Mouse (Mus musculus) forebrain, embryonic 10.5 days (tissue): Measurements from ENCODE around the gene Creb3l2. TPM values are rescaled to one million over a fixed set of nuclear protein-coding genes. Genes with fewer than 3 reads are reported as not detected.

Source experiments
- DNase-seq: peaks from one replicate; pipeline ENCODE4 v3.0.0-alpha.2; 2017; ENCODE audit warnings: low spot score; ENCODE audit errors: extremely low spot score
- H3K27ac ChIP-seq: fragments of 300-500 bp; sonication (generic); 2 replicates; pipeline ENCODE4 v1.5.1; 2016; ENCODE audit warnings: mild to moderate bottlenecking
- H3K27me3 ChIP-seq: fragments of 300-500 bp; sonication (generic); 2 replicates; pipeline ENCODE4 v1.6.1; 2016; ENCODE audit warnings: mild to moderate bottlenecking; ENCODE audit not compliant: poor library complexity, severe bottlenecking
- H3K36me3 ChIP-seq: fragments of 300-500 bp; sonication (generic); replicated peaks from 2 replicates; pipeline ENCODE4 v1.6.1; 2016; ENCODE audit warnings: mild to moderate bottlenecking, moderate library complexity
- H3K4me1 ChIP-seq: fragments of 300-500 bp; sonication (generic); 2 replicates; pipeline ENCODE4 v1.6.1; 2016
- H3K4me3 ChIP-seq: fragments of 300-500 bp; sonication (generic); 2 replicates; pipeline ENCODE4 v1.5.1; 2016; ENCODE audit warnings: mild to moderate bottlenecking, moderate library complexity
- H3K9me3 ChIP-seq: fragments of 300-500 bp; sonication (generic); 2 replicates; pipeline ENCODE4 v1.6.1; 2016; ENCODE audit warnings: mild to moderate bottlenecking, moderate library complexity
- WGBS: fragments of 180-500 bp; shearing (Covaris S2); methylation state at CpG from one replicate; pipeline ENCODE4 v1.1.7; 2016; 5-methylcytosine and 5-hydroxymethylcytosine counted together
- polyA plus RNA-seq: library from polyadenylated mRNA; unstranded; fragments of >200 nt; fragmentation: Nextera tagmentation; extraction: Ambion mirVana; gene quantifications from 2 replicates; pipeline ENCODE4 v1.2.1, GENCODE M21; 2016

The Creb3l2 gene
- polyA plus RNA-seq, 1 experiment from 2014 or later: 5.2 TPM

- Histone ChIP-seq H3K36me3 (no peaks in the 10 kb centered on the region), H3K27ac (no peak overlapping the region), H3K4me1 (peaks cover 16% of the 10 kb centered on the region), H3K9me3 (no peaks in the 10 kb centered on the region), H3K27me3 (no peaks in the 10 kb centered on the region), H3K4me3 (no peak overlapping the region)
- DNase-seq: no peak
- 87% methylated on average over 17 of the region's 17 CpGs for WGBS
These were observed 22.5 kb downstream of the Creb3l2 start for GRCm38 (mm10) chr6:37419445-37419941.

- no peaks in the 10 kb centered on the region for H3K9me3 ChIP-seq
- H3K27ac ChIP-seq: no peak overlapping the region
- H3K4me1 ChIP-seq: peaks cover 12% of the 10 kb centered on the region
- no peak overlapping the region for H3K4me3 ChIP-seq
- 78% methylated on average over 6 of the region's 6 CpGs for WGBS
- H3K36me3 ChIP-seq: no peaks in the 10 kb centered on the region
- DNase-seq: no peak
- no peaks in the 10 kb centered on the region for H3K27me3 ChIP-seq
These were observed 23.0 kb downstream of the Creb3l2 start for GRCm38 (mm10) chr6:37418931-37419330.

- 87% methylated on average over 4 of the region's 4 CpGs for WGBS
These were observed 25.2 kb downstream of the Creb3l2 start for GRCm38 (mm10) chr6:37416743-37417142.

GRCm38 (mm10) chr6:37415505-37415904 lies 26.4 kb downstream of the Creb3l2 start:
- Histone ChIP-seq H3K27me3 (no peaks in the 10 kb centered on the region), H3K4me1 (peaks cover 12% of the 10 kb centered on the region), H3K27ac (no peak overlapping the region), H3K4me3 (no peak overlapping the region), H3K9me3 (no peaks in the 10 kb centered on the region), H3K36me3 (no peaks in the 10 kb centered on the region)
- WGBS: 87% methylated on average over 6 of the region's 6 CpGs
- DNase-seq: no peak

More at GRCm38 (mm10) chr6:37416743-37417142, 25.2 kb downstream of the Creb3l2 start:
- no peak for DNase-seq
- no peak overlapping the region for H3K4me3 ChIP-seq
- no peaks in the 10 kb centered on the region for H3K9me3 ChIP-seq
- no peaks in the 10 kb centered on the region for H3K36me3 ChIP-seq
- peaks cover 12% of the 10 kb centered on the region for H3K4me1 ChIP-seq
- no peaks in the 10 kb centered on the region for H3K27me3 ChIP-seq
- no peak overlapping the region for H3K27ac ChIP-seq

GRCm38 (mm10) chr6:37415034-37415433 lies 26.9 kb downstream of the Creb3l2 start:
- Histone ChIP-seq H3K4me3 (no peak overlapping the region), H3K4me1 (peaks cover 12% of the 10 kb centered on the region), H3K9me3 (no peaks in the 10 kb centered on the region), H3K27me3 (no peaks in the 10 kb centered on the region), H3K27ac (no peak overlapping the region), H3K36me3 (no peaks in the 10 kb centered on the region)
- WGBS: 63% methylated on average over 7 of the region's 7 CpGs
- DNase-seq: no peak

- Histone ChIP-seq H3K9me3 (no peaks in the 10 kb centered on the region), H3K27ac (no peak overlapping the region), H3K4me3 (no peak overlapping the region), H3K27me3 (no peaks in the 10 kb centered on the region), H3K36me3 (no peaks in the 10 kb centered on the region), H3K4me1 (peaks cover 12% of the 10 kb centered on the region)
- WGBS: 94% methylated on average over 10 of the region's 10 CpGs
- DNase-seq: no peak
These were observed 27.4 kb downstream of the Creb3l2 start for GRCm38 (mm10) chr6:37414576-37414975.

- H3K4me3 ChIP-seq: no peak overlapping the region
- peaks cover 8% of the 10 kb centered on the region for H3K4me1 ChIP-seq
- H3K27me3 ChIP-seq: no peaks in the 10 kb centered on the region
- H3K36me3 ChIP-seq: no peaks in the 10 kb centered on the region
- WGBS: 86% methylated on average over 3 of the region's 3 CpGs
- H3K9me3 ChIP-seq: no peaks in the 10 kb centered on the region
- no peak overlapping the region for H3K27ac ChIP-seq
- no peak for DNase-seq
These were observed 30.2 kb downstream of the Creb3l2 start for GRCm38 (mm10) chr6:37411696-37412095.

DNA sequence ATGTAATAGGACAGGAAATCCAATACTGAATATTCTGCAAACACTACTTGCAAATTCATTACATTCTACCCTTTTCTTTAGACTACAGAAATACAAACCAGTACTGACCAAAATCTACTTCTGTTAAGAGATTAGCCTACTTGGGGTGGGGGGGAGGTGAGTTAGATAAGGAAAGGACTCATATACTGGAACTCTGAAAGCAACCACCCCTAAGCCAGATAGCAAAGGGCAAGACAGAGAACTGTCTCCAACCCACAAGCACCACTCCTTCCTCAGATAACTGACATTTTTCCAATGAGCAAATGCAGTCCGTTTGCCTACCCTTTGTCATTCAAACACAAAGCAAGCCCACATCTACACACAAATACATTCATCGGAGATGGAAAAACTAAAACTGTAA lies 32.1 kb downstream of the Creb3l2 start:
- Histone ChIP-seq H3K9me3 (no peaks in the 10 kb centered on the region), H3K4me1 (peaks cover 3% of the 10 kb centered on the region; the same call in 1 of the 2 replicates), H3K4me3 (no peak overlapping the region), H3K36me3 (no peaks in the 10 kb centered on the region), H3K27ac (no peak overlapping the region), H3K27me3 (no peaks in the 10 kb centered on the region)
- no peak for DNase-seq
- 81% methylated on average over 2 of the region's 2 CpGs for WGBS

GRCm38 (mm10) chr6:37407876-37408275 lies 34.1 kb downstream of the Creb3l2 start:
- Histone ChIP-seq H3K4me3 (no peak overlapping the region), H3K4me1 (peaks cover 15% of the 10 kb centered on the region), H3K36me3 (no peaks in the 10 kb centered on the region), H3K27ac (no peak overlapping the region), H3K27me3 (no peaks in the 10 kb centered on the region), H3K9me3 (no peaks in the 10 kb centered on the region)
- 98% methylated on average over 3 of the region's 3 CpGs for WGBS
- no peak for DNase-seq

DNA sequence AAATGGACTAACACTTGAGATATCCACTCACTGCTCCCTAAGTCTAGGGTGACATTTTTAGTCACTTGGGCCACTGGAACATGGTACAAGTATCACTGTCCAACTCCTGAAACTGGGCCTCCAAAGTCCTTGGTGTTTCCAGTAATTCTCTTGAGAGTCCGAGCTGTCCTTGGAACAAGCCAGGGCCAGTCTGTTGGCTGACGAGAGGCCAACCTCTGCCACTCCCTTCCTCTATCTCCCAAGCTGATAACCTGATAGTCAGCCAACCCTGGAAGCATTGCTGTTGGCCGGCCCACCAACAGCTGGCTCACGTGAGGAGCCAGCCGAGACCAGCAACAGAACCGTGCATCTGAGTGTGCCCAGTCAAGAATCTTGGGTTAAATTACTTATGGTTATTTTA lies 35.0 kb downstream of the Creb3l2 start:
- H3K4me3 ChIP-seq: no peak overlapping the region
- no peak overlapping the region for H3K27ac ChIP-seq
- DNase-seq: no peak
- peaks cover 18% of the 10 kb centered on the region for H3K4me1 ChIP-seq
- 92% methylated on average over 6 of the region's 6 CpGs for WGBS
- H3K36me3 ChIP-seq: no peaks in the 10 kb centered on the region
- no peaks in the 10 kb centered on the region for H3K27me3 ChIP-seq
- no peaks in the 10 kb centered on the region for H3K9me3 ChIP-seq

GRCm38 (mm10) chr6:37406018-37406417 lies 35.9 kb downstream of the Creb3l2 start:
- no peak overlapping the region for H3K4me3 ChIP-seq
- no peak for DNase-seq
- no peak overlapping the region for H3K27ac ChIP-seq
- no peaks in the 10 kb centered on the region for H3K9me3 ChIP-seq
- H3K4me1 ChIP-seq: peaks cover 25% of the 10 kb centered on the region
- 68% methylated on average over 10 of the region's 10 CpGs for WGBS
- H3K27me3 ChIP-seq: no peaks in the 10 kb centered on the region
- H3K36me3 ChIP-seq: no peaks in the 10 kb centered on the region

GRCm38 (mm10) chr6:37404325-37404724 lies 37.6 kb downstream of the Creb3l2 start:
- H3K27ac ChIP-seq: no peak overlapping the region
- H3K27me3 ChIP-seq: no peaks in the 10 kb centered on the region
- no peak for DNase-seq
- H3K9me3 ChIP-seq: no peaks in the 10 kb centered on the region
- H3K4me3 ChIP-seq: no peak overlapping the region
- WGBS: 57% methylated on average over 3 of the region's 3 CpGs
- no peaks in the 10 kb centered on the region for H3K36me3 ChIP-seq
- peaks cover 30% of the 10 kb centered on the region for H3K4me1 ChIP-seq

DNA sequence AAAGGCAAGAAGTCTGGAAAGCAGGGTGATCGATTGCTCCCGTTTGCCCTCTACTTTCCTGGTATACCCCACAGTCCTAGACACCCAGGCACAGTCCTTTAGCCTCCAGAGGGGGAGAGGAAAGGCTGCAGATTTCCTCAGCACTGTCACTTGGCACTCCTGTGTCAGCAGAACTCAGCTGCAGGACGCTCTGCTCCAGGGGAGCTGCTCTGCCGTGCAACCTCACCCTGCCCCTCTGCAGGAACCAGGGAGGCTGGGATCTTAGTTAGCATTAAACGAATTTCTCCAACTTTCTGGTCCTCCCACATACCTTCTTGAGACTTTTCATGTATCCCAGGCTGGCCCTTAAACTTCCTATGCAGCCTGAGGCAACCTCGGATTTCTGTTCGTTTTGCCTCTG lies 40.0 kb downstream of the Creb3l2 start:
- no peak overlapping the region for H3K4me3 ChIP-seq
- H3K27me3 ChIP-seq: no peaks in the 10 kb centered on the region
- H3K36me3 ChIP-seq: no peaks in the 10 kb centered on the region
- H3K9me3 ChIP-seq: no peaks in the 10 kb centered on the region
- DNase-seq: no peak
- H3K27ac ChIP-seq: no peak overlapping the region
- 61% methylated on average over 7 of the region's 7 CpGs for WGBS
- peaks cover 30% of the 10 kb centered on the region for H3K4me1 ChIP-seq
